Mouse (Mus musculus) adipocyte (in vitro differentiated cells): ENCODE results near the gene Plau.

Source experiments
- DNase-seq: peaks from one replicate; pipeline ENCODE4 v3.0.0-alpha.2; 2016; ENCODE audit warnings: low spot score

The Plau gene

GRCm38 (mm10) chr14:20844671-20845576, 8.5 kb downstream of the Plau start:
- DNase-seq = peak; percentile 27

- DNase-seq = peak; percentile 18
Observed at GRCm38 (mm10) chr14:20845577-20846088, 9.2 kb downstream of the Plau start.

DNA sequence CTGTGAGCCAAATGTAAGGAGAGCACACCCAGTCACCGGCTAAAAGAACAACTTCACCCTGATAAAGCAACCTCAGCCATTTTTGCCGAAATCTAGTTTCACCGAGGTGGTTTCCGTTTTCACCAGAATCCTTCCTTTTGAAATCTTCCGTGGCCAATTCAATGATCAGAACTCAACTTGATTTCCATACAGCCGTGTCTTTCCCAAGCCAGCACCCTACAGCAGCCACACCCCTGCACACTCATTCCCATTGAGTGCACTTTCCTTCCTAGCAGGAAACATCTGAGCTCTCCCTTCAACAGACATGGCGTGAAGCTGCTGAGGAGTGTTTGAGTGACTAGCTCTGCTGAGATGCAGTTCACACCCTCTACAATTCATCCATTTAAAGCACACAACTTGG, 9.8 kb downstream of the Plau start:
- DNase-seq = no peak

DNA sequence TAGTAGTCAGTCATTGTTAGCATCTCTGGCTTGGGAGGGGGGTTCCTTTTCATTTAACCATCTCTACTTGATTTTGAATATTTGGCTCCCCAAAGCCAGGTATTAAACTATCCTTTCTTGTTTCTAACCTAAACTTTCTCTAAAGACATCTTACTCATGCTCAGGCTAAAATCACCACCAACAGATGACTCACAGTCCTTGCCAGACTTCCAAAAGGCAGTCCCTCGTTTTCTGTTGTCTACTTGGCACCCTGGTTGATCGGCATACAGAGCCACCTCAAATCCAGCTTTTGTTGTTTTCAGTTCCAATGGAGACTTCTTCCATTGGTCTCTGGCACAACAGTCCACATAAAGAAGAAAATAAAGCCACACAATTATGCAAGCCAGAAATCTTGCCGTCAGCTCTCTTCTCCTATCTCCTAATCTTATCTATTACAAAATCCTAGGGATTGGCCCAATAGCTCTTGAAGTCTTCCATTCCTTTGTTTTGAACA, 11.2 kb downstream of the Plau start:
- DNase-seq = no peak

- DNase-seq = no peak
Observed at GRCm38 (mm10) chr14:20849753-20850152, 13.3 kb downstream of the Plau start.

GRCm38 (mm10) chr14:20850498-20850897, 14.0 kb downstream of the Plau start:
- no peak for DNase-seq

- no peak for DNase-seq
Observed at GRCm38 (mm10) chr14:20851776-20852175, 15.3 kb downstream of the Plau start.

GRCm38 (mm10) chr14:20861152-20861551, 24.7 kb downstream of the Plau start:
- DNase-seq = no peak

DNA sequence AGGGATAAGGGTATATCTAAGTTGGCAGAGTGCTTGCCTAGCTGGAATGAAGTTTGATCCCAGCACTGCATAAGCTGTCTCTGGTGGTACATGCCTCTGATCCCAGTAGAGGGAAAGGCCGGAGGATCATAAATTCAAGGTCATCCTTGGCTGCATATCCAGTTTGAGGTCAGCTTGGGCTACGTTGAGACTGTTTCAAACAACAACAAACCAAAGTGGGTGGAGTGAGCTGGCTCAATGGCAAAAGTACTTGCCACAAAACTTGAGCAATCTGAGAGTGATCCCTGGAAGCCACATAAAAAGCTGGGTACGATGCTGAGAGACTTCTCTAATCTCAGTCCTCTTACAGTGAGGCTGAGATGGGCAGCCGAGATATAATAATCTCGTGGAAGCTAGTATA, 25.1 kb downstream of the Plau start:
- DNase-seq = no peak

- no peak for DNase-seq
Observed at GRCm38 (mm10) chr14:20863306-20864065, 27.0 kb downstream of the Plau start.

DNA sequence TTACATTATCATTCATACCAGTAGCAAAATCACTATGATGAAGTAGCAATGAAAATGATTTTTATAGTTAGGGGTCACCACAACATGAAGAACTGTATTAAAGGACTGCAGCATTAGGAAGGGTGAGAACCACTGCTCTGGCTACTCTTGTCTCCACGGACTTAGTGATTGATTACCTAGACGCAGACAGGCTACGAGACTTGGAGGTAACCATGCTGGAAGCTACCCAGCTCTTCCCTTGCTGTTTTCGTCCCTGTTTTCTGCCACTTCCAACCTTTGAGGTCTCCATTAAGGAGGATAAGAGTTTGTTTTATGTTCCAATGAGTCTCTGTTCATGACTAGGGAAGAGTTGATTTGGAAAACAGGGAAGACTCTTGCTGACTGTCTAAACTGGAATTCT, 27.7 kb downstream of the Plau start:
- DNase-seq = no peak

- no peak for DNase-seq
Observed at GRCm38 (mm10) chr14:20865604-20866003, 29.1 kb downstream of the Plau start.

DNA sequence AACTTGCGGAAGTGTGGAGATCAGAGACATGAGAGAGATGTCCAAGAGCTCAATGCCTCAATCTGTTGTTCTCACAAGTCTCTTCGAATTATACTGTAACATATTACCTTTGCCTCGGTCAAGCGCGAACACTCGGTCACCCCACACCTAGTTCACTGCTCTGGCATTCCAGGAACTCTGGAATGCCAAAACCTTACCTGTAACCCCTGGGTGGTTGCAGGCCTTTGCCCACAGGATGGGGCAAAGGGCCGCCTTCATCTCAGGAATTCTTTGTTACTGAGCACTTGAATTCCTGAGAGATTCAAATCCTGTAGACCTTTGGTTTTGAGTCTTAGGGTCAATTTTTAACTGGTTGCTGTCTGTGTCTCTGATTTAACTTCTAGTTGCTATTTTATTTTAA, 29.9 kb downstream of the Plau start:
- no peak for DNase-seq

DNA sequence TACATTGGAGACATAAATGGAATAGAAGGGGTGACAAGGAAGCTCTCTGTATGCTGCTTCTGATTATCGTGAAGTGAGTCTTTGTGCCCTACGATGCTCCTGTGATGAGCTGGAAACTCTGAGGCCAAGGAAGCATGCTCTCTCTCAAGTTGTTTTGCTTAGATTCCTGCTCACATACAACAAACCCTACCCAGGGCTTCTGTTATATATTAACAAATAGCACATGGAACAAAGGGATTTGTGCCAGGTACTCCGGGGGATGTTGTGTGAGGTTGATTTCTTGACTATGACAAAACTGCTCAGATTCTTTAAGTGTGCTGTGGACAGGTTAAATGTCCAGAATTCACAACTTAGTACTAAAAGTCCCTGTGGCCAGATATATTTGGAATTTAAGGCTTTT, 33.6 kb downstream of the Plau start:
- no peak for DNase-seq

DNA sequence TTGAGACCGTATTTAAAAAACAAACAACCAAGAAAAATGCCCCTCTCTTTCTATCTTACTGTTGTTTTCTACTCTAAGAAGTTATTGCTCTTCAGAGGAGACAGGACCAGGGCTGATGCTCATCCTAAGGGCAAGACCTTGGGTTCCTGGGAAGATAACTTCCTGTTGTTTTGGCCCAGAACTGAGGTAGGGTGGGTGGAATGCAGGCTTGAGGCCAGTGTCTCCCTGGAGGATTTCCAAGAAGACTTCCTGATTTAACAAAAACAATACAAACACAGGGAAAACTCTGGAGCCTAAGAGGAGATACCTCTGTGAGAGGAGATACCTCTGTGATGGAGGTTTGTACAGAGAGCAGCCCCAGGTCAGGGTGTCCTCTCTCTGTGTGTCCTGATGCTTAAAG, 35.0 kb downstream of the Plau start:
- DNase-seq = no peak

DNA sequence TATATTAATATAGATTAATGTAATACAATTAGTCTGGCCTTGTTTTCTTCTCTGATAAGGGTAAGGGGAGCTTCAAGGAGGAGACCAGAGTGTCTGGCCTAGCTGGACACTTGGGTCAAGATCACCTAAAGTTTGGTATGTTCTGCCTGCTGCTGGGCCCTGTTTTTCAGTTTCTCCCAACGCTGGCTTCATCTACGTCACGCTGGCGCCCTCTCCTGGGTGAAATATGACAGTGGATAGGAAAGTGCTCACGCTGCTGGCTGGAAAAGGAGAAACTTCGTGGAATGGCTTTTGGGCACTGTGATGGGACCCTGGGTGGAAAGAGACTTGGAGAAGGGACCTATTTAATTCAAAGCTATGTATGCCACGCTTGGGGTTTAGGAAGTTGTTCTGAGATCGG, 36.8 kb downstream of the Plau start:
- DNase-seq = peak; percentile 85

DNA sequence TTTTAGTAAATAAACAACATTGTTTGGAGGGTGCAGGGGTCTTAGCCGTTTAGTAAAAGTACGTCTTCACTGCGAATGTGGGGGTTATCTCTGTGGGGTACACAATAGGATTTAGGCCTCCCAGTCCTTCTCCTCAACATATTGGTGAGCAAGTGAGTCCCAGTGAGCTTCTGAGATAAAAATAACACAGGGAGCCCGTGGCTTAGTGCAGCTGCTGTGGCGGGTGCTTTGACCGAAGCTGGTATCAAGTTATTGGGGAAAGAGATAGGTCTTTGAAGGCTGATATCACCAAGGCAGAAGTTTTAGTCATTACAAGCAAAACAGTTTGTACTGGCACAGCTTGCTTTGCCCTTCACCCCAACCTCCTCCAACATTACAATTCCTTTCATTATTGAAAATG, 37.5 kb downstream of the Plau start:
- no peak for DNase-seq

DNA sequence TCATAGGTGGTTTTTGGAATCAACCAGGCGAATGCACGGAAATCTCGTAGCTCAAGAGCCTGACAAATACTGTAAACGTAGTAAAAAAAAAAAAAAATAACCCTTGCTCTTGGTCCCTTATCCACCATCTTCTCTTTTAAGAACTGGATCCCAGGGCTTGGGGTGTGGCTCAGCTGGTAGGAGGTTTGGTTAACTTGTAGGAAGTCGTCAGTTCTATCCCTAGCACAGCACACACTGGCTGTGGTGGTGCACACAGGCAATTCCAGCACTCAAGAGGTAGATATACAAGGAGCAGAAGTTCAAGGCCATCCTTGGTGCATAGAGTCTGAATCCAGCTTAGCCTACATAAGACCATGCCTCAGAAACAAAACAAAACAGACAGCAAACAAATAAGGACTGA, 48.2 kb downstream of the Plau start:
- DNase-seq = no peak

DNA sequence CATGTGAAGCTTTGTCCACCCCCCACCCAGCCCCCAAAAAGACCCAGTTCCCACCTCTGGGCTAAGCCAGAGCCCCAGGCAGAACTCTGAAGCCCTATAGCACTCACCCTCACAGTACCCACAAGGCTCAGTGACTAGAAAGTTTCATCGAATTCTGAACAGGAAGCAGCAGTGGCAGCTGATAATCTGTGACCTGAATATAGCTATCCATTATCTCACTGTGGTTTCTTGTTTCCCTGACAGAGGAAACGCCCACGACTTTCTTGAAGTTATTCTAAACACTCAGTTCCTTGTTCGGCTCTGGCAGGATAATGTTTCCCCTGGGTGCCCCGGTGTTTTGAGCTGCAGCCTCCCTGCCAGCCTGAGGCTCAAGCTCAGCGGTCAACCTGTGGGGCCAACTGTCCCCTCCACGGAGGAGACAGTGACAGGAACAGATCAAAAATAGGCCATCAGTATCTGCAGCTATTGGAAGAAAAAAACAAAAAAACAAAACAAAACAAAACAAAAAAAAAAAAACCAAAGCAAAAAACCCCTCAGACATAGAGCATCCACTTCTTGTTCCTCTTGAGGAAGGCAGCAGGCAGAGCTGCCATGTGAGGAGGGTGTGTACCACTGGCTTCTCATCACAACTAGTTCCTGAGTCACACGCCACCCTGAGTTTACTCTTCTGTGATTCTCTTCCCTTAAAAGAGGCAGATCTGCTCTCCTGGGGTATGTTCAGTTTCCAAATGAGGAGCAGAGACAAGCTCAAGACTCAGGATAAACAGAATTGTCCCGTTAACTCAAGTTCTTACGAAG, 48.8 kb downstream of the Plau start:
- DNase-seq = no peak

GRCm38 (mm10) chr14:20886266-20886665, 49.8 kb downstream of the Plau start:
- no peak for DNase-seq

GRCm38 (mm10) chr14:20887541-20888085, 51.2 kb downstream of the Plau start:
- no peak for DNase-seq

GRCm38 (mm10) chr14:20891941-20892402, 55.5 kb downstream of the Plau start:
- peak; percentile 74 for DNase-seq
